Comparison of ENCODE assay signal across 14 mouse cellular contexts in the genomic region with DNA sequence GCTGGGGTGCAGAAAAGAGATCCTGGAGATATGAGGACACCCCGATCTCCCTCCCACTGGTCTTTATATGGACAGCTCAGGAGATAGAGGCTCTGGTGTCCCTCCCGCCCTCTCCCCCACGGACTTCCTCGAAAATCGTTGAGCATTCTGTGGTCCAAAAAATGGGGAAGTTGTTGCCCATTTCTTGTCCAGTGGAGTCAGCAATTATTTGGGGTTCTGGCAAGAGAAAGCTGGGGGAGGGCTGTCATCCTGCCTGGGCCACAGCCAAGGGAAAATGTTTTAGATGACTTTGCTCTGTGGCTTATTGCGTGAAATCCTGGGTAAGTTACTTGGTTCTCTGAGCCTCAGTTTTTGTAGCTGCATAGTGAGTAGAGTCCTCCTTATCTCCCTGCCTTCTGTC. TPM values are rescaled to one million over a fixed set of nuclear protein-coding genes. Genes with fewer than 3 reads are reported as not detected.
DNase-seq lines count a peak whose midpoint lies in the region; ATAC-seq and TF ChIP-seq lines count a peak whose summit lies in the region.
"Had no signal": no experiment of that assay in that cellular context is flagged by ENCODE, and none has a peak within 500 bp of the region (broad histone marks: within the 10 kb centered on the region; RNA-seq: fewer than 3 reads in every experiment).

TSS of gene Ccl24 (minus strand) at position 44 of the 400 bp plus-strand sequence.

- H3K9ac ChIP-seq in liver, adult 2 months (ENCODE audit: low read depth, low read length): no peak within 1 kb of the TSS
- no peak within 1 kb of the TSS for H3K9ac ChIP-seq in liver, embryonic 11.5 days (ENCODE audit: low read depth, low read length)
- no peak within 1 kb of the TSS for H3K9ac ChIP-seq in liver, embryonic 16.5 days (ENCODE audit: low read depth, low read length)
- H3K9ac ChIP-seq in midbrain, embryonic 14.5 days (replicated peaks; ENCODE audit: low read length): no peak within 1 kb of the TSS
- H3K9ac ChIP-seq: hindbrain, embryonic 12.5 days; neural tube, embryonic 12.5 days had no signal

- no peaks in the 10 kb centered on the region for H3K79me2 ChIP-seq in liver, adult 2 months (ENCODE audit: control insufficient read depth, insufficient read depth, low read length)

- no peak for TF ChIP-seq POLR2A in liver, adult 2 months (IDR thresholded peaks at IDR 0.05; ENCODE audit: extremely low read depth, insufficient read depth, low read length)

- no peak within 1 kb of the TSS; the same call in 1 of the 2 replicates for H3K27ac ChIP-seq in gastrocnemius, adult 2 months
- peak within 1 kb of the TSS; percentile 35; the same call in 1 of the 2 replicates for H3K27ac ChIP-seq in liver, adult 2 months (replicated peaks; ENCODE audit: insufficient read depth, low read depth, low read length)
- no peak within 1 kb of the TSS for H3K27ac ChIP-seq in liver, embryonic 11.5 days (ENCODE audit: low read depth, low read length)
- H3K27ac ChIP-seq in liver, embryonic 16.5 days (ENCODE audit: low read length): no peak within 1 kb of the TSS
- H3K27ac ChIP-seq in midbrain, embryonic 14.5 days (replicated peaks; ENCODE audit: low read depth, low read length): no peak within 1 kb of the TSS
- H3K27ac ChIP-seq: hindbrain, embryonic 12.5 days; left cerebral cortex, adult 2 months; neural tube, embryonic 12.5 days had no signal

- H3K4me3 ChIP-seq in gastrocnemius, adult 2 months: peak within 1 kb of the TSS; percentile 51
- H3K4me3 ChIP-seq in liver, adult 2 months (ENCODE audit: insufficient read depth, low read depth, low read length): peak within 1 kb of the TSS; percentile 43
- H3K4me3 ChIP-seq in liver, embryonic 11.5 days (ENCODE audit: low read depth, low read length): no peak within 1 kb of the TSS
- H3K4me3 ChIP-seq in liver, embryonic 16.5 days (ENCODE audit: low read depth, low read length): no peak within 1 kb of the TSS
- H3K4me3 ChIP-seq in midbrain, embryonic 14.5 days (replicated peaks; ENCODE audit: low read depth, low read length): no peak within 1 kb of the TSS
- H3K4me3 ChIP-seq: hindbrain, embryonic 12.5 days; left cerebral cortex, adult 2 months; neural tube, embryonic 12.5 days had no signal

- no peaks in the 10 kb centered on the region for H3K9me3 ChIP-seq in liver, embryonic 11.5 days (ENCODE audit: control insufficient read depth, low read length)
- no peaks in the 10 kb centered on the region for H3K9me3 ChIP-seq in liver, embryonic 16.5 days (replicated peaks; ENCODE audit: control insufficient read depth, low read length)
- H3K9me3 ChIP-seq in midbrain, embryonic 14.5 days (ENCODE audit: control insufficient read depth, low read length): no peaks in the 10 kb centered on the region
- H3K9me3 ChIP-seq: G1E; hindbrain, embryonic 12.5 days; neural tube, embryonic 12.5 days had no signal

- H3K4me1 ChIP-seq in liver, adult 2 months (ENCODE audit: control insufficient read depth, insufficient read depth, low read length): no peaks in the 10 kb centered on the region
- no peaks in the 10 kb centered on the region for H3K4me1 ChIP-seq in liver, embryonic 11.5 days (replicated peaks; ENCODE audit: control insufficient read depth, insufficient read depth, low read length)
- no peaks in the 10 kb centered on the region for H3K4me1 ChIP-seq in liver, embryonic 16.5 days (ENCODE audit: control insufficient read depth, low read depth, low read length)
- H3K4me1 ChIP-seq in midbrain, embryonic 14.5 days (ENCODE audit: control insufficient read depth, insufficient read depth, low read length): no peaks in the 10 kb centered on the region
- H3K4me1 ChIP-seq: hindbrain, embryonic 12.5 days; neural tube, embryonic 12.5 days had no signal

- peak; percentile 22 for DNase-seq in gastrocnemius, adult 2 months
- no peak for DNase-seq in gastrocnemius, postnatal 14 days
- DNase-seq in liver, adult 2 months (ENCODE audit: extremely low read depth, low read depth, low spot score): peak; percentile 42
- no peak for DNase-seq in liver, embryonic 11.5 days (ENCODE audit: low spot score)
- DNase-seq in midbrain, embryonic 14.5 days: no peak
- no peak for DNase-seq in yolk sac, embryonic 10.5 days (ENCODE audit: low spot score)
- DNase-seq: thymus, postnatal 25 days had no signal

- no peaks in the 10 kb centered on the region for H3K36me3 ChIP-seq in liver, adult 2 months (ENCODE audit: control insufficient read depth, insufficient read depth, low read length)
- H3K36me3 ChIP-seq in liver, embryonic 11.5 days (ENCODE audit: control insufficient read depth, insufficient read depth, low read length): no peaks in the 10 kb centered on the region
- no peaks in the 10 kb centered on the region for H3K36me3 ChIP-seq in liver, embryonic 16.5 days (ENCODE audit: control insufficient read depth, insufficient read depth)
- no peaks in the 10 kb centered on the region for H3K36me3 ChIP-seq in midbrain, embryonic 14.5 days (ENCODE audit: control insufficient read depth, insufficient read depth, low read length)
- H3K36me3 ChIP-seq: G1E; hindbrain, embryonic 12.5 days; neural tube, embryonic 12.5 days had no signal

- no peak within 1 kb of the TSS for H3K4me2 ChIP-seq in liver, embryonic 11.5 days
- H3K4me2 ChIP-seq in liver, embryonic 16.5 days (ENCODE audit: low read depth, low read length): no peak within 1 kb of the TSS
- no peak within 1 kb of the TSS for H3K4me2 ChIP-seq in midbrain, embryonic 14.5 days (ENCODE audit: low read length)
- H3K4me2 ChIP-seq: hindbrain, embryonic 12.5 days; midbrain, embryonic 11.5 days; neural tube, embryonic 12.5 days had no signal

- TF ChIP-seq CTCF in gastrocnemius, adult 2 months (IDR thresholded peaks at IDR 0.05): no peak
- TF ChIP-seq CTCF in liver, adult 2 months (IDR thresholded peaks at IDR 0.05; ENCODE audit: low read depth, low read length): no peak

- no peak for ATAC-seq in liver, embryonic 11.5 days (replicated peaks; ENCODE audit: low FRiP score)
- peak; percentile 66 for ATAC-seq in granulocyte monocyte progenitor cell, adult 5-6 weeks (replicated peaks; ENCODE audit: poor library complexity, severe bottlenecking)
- ATAC-seq in liver, embryonic 16.5 days (ENCODE audit: low read depth): no peak
- ATAC-seq in midbrain, embryonic 14.5 days (ENCODE audit: low FRiP score, low TSS enrichment): no peak

- no peaks in the 10 kb centered on the region for H3K27me3 ChIP-seq in liver, adult 2 months (ENCODE audit: control insufficient read depth, insufficient read depth, low read length)
- H3K27me3 ChIP-seq in liver, embryonic 11.5 days (replicated peaks; ENCODE audit: control insufficient read depth, insufficient read depth, low read length): 0 out of 2 replicates have a peak, but pooled peaks cover 5% of the 10 kb centered on the region
- H3K27me3 ChIP-seq in liver, embryonic 16.5 days (ENCODE audit: control insufficient read depth, insufficient read depth, low read depth, low read length): no peaks in the 10 kb centered on the region
- no peaks in the 10 kb centered on the region for H3K27me3 ChIP-seq in midbrain, embryonic 14.5 days (ENCODE audit: control insufficient read depth, insufficient read depth, low read length)
- H3K27me3 ChIP-seq: hindbrain, embryonic 12.5 days; neural tube, embryonic 12.5 days had no signal

- WGBS in liver, adult 2 months: 76% methylated on average over 6 of the region's 6 CpGs
- WGBS in liver, embryonic 11.5 days: 47% methylated on average over 6 of the region's 6 CpGs
- WGBS in liver, embryonic 16.5 days (ENCODE audit: insufficient replicate concordance): 21% methylated on average over 6 of the region's 6 CpGs
- 98% methylated on average over 6 of the region's 6 CpGs for WGBS in midbrain, embryonic 14.5 days

- intact Hi-C loops in gastrocnemius, adult 2 months (cut with DNase I): no loop called here
- intact Hi-C loops in gastrocnemius, postnatal 14 days (cut with DNase I; ENCODE audit: low total_unique reads): no loop called here

RNA-seq across cellular contexts. Expression of gene Ccl24, which starts in this region (rescaled TPM):
- 1 to 10 TPM in 1 of 2 experiments, under 1 TPM in 1; 0.66 to 1.3 TPM for total RNA-seq in gastrocnemius, adult 2 months (2021)
- 1 to 10 TPM; 1.1 to 1.7 TPM for total RNA-seq in gastrocnemius, postnatal 14 days (2021)
- 3.7 and 8.2 TPM in 2 replicates for total RNA-seq in liver, adult 2 months (2014; rRNA removed)
- 1.8 and 5.3 TPM in 2 replicates for polyA plus RNA-seq in liver, adult 2 months (2012; rRNA removed)
- polyA plus RNA-seq in liver, embryonic 11.5 days (2014; fragmentation: Nextera tagmentation; extraction: Ambion mirVana): 7.9 and 8.5 TPM in 2 replicates
- 2.3 and 3.9 TPM in 2 replicates for total RNA-seq in granulocyte monocyte progenitor cell, adult 5-6 weeks (2014; fragmentation: Nextera tagmentation)
- 1.4 TPM in 1 of 2 replicates, not detected in the other for total RNA-seq in granulocyte monocyte progenitor cell, adult 5-6 weeks (2017)
- 17.1 and 19.9 TPM in 2 replicates for polyA plus RNA-seq in liver, embryonic 16.5 days (2015; fragmentation: Nextera tagmentation; extraction: Ambion mirVana)
- 4.1 TPM in 1 of 2 replicates, not detected in the other for polyA plus RNA-seq in midbrain, embryonic 14.5 days (2014; fragmentation: Nextera tagmentation; extraction: Ambion mirVana)
- total RNA-seq: G1E had no signal
- polyA plus RNA-seq: G1E had no signal

Comparison
In these comparisons a context has a peak if more than half of its experiments do, and no peak if none do; other contexts are left out.
1. DNase-seq: peak in gastrocnemius, adult 2 months (single experiment) and liver, adult 2 months (single experiment); none in gastrocnemius, postnatal 14 days (single experiment), liver, embryonic 11.5 days (single experiment), midbrain, embryonic 14.5 days (single experiment) and yolk sac, embryonic 10.5 days (single experiment).
2. H3K4me3 ChIP-seq: peak in gastrocnemius, adult 2 months (single experiment) and liver, adult 2 months (single experiment); none in liver, embryonic 11.5 days (single experiment), liver, embryonic 16.5 days (single experiment) and midbrain, embryonic 14.5 days (single experiment).